Mouse (Mus musculus): ENCODE data around the gene Stac.
A peak's percentile ranks its signal among the peaks of the same experiment; 100 is the strongest.

The Stac gene

DNA sequence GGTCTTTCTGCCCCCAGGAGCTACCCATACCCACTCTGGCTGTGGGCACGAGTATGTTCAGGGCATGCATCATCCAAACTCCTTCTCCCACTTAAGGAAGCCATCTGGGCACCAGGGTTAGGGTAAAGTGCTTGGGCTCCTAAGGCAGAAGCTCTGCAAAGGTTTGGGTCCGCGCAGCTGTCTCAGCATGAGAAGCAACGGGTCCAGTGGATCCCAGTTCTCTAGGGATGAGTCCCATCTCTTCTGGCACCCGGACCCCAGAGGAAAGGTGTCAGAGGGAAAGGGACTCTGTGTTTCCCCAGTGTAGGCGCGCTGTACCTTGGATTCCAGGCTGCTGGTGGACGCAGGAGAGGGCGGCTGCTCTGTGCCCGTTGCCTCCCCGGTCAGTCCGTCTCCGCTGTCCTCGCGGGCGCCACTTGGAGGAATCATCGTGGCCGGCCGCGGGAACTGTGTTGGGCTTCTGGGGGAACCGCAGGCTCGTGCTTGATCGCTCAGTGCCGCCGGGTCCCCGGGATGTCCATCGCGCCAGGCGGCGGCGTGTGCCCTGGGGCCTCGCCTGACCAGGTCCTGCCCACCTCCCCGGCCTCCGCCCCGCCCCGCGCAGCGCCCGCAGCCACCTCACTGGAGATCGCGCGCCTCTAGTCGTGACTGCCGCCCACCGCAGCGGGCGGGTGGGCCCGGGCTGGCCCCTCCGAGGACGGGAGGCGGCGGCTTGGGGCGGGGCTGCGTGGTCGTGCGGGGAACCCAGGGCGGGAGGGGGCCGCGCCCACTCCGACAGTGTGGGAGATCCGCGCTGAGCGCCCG lies at the start of gene Stac:
Gene Stac (minus strand): TSS at position 669 of the 804 bp plus-strand sequence.
- DNase-seq, result peak in 1 of 2 experiments; percentile 23

DNA sequence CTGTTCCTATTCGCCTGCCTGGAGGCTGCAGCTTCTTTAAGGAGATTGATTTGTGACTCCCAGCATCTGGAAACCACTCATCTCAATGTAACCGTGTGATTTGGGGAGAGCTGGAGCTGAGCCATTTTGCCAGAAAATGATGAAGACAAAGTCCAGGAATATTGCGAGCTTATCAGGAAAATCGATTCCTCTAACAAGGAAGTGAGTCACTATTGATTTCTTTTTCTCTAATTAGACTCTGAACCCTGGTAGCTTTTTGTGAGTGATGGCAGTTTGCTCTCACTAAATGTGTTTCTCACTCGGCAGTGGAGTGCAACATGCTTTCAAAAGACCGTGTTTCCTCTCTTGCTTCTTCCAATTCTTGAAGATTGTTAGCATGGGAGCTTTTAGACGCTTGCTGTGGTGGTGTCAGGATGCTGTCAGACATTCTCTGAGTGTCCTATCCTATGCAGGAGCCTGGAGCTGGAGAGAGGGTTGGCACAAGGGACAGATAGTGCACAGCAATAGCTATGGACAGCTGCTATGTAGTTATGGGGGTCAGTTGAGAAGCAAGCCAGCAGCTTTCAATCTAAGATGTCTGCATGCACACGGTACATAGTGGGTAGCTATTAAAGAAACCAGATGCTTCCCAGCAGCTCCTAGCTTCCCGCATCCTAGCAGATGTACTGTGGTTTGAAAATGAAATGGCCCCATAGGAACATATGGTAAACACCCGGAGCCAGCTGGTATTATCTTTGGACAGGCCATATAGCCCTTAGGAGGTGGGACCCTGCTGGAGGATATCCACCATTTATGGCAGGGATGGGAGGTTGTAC lies 49.5 kb upstream of the Stac start:
- no peak for DNase-seq

DNA sequence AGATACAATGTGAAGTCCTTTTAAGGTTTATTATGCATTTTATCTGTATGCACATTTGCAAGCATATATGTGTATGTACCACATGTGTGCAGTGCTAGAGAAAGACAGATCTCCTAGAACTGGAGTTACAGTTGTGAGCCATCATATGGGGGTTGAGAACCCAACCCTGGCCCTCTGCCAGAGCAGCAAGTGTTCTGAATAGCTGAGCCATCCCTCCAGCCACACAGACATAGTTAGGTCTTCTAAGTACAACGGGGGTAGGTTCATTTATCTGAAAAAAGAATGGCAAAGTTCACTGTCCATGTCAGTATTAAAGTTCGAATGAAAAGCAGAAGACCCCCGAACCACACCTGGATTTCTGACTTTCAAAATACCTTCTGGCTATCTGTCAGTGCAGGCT lies 48.9 kb upstream of the Stac start:
- DNase-seq, result no peak

DNA sequence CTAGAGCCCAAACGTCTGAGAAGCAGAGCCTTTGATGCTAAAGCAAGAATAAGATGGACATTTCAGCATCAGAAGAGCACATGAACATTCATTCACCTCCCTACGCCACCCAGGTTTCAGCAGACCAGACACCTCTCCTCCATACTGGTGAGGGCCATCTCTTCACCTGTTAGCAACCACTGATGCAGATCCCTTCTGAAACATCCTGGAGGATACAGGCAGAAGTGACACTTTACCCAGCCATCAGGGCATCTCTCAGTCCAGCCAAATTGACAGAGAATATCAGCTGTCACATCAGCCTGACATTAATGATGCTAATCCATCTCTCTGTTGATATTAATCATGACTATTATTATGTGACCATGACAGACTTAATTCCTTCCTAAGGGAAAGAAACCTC lies 47.6 kb upstream of the Stac start:
- DNase-seq, result no peak

DNA sequence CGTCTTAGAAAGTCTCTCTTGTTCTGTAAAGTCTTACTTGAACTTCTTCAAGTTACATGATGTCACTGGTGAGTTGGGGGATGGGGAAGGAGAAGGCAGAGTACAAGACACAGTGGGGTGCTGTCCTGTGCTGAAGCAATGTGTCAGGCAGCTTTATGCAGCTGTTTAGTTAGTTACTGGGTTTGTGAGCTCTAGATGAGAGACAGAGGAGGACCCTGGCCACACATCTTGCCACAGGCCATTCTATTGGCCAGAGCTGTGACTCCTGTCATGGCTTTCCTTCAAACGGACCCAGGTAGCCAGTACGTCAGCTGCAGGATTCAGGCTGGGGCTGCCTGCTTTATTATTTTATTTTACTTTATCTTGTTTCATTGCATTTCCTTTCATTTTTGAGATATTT lies 45.8 kb upstream of the Stac start:
- DNase-seq, result no peak

DNA sequence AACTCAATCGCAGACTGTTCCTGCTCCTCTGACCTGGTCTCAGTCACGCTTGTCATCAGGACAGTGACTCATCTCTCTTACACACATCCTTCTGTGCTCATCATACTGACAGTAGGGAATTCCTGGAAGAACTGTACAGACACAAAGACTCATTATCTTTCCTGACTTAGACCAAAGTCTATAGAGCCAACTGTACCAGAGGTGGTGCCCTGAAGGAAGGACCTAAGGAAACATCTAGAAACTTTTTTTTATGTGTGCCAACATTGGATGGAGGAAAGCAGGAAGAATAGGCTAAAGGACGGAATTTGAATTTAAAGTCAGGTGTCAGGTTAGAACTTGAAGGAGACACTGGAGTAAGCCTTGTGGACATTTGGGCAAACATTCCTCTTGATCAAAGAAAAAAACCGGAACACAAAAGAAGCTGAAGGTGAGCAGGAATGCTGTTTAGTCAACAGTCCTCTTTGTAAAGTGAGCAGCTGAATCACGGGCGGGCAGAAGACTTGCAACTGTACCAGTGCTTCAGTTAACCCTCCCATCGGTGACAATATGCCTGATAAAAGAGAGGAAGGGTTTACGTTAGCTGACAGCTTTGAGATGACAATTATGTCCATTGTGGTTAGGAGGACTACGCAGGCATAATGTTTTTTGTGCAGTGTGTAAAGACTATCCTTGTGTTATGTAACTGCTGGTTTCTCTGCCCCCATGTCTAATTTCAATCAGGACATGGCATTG lies 42.0 kb upstream of the Stac start:
- DNase-seq, result no peak

DNA sequence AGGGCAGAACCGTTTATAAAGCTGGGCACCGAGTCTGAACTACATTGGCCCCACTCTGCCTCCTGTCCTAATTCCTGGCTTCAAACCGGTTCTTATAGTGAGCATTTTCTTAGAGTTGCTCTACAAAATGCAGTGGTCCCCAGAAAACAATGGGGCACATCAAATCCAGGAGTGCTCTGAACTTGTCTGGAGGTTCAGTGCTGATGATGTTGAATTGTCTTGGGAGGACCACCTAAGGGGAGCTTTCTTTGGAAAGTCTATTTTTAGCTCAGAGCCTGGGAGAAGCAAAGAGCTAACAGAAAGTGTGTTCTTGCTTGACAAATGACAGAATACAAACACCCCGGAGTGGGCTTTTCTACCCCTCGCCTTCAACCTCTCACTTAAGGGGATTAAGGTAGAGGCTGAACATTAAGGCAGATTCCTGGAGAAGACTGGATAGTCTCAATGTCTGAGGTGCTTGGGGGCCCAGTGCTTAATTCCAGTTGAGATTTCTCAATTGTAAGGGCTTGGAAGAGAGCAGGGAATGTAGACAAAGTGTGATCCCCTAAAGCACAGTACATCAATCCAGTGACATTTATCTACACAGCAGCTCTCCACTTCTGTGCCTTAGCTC lies 34.9 kb upstream of the Stac start:
- DNase-seq, result no peak

DNA sequence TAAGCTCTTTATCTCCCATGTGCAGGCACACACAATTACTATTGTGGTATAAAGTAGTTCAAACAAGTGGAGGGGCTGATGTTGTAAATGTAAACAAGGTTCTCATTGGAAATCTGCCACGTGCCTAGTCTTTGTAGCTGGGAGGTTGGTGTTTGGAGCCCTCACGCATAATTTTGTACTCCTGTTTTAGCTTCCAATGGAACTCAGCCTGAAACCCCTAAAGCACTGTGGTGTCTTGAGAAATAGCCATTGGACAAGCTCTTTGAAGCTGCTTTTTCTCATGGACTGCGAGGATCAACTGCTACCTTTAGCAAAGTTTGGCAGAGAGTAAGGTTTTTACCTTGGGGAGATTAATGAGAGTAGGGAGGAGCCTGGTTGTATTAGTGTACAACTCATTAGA lies 24.3 kb upstream of the Stac start:
- no peak for DNase-seq

DNA sequence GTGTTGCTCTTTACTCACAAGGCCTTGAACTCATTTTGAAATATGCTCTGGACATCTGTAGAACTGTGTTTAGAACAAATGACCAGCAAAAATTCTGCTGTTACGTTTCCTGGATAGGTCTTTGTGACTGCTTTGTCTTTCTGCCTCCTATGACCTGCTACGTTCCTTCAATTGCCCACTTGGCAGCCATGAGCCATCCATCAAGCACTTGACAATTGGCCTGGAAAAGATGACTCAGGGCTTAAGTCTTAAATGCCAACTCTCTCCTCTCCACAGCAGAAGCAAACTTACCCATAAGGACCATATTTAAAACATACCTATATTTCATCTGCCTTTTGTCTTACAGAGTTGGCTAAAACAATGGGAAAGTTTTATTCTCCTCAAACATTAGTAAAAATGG lies 10.0 kb upstream of the Stac start:
- DNase-seq, result no peak

DNA sequence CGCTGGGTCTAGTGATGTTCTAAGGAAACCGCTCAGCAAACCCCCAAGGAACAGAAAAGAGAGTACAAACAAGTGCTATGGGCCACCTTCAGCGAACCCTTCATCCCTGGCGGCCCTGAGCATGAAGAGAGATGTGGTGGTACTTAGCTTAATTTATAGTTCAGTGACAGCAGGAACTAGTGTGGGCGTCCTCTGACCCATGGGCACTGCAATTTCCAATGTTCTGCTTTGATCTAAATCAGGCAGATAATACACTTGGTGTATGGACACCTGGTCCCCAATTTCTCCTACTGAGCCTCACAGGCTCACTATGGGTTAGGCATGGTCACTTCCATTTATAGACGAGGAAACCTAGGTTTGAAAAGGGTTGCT lies 322 bp upstream of the Stac start:
- DNase-seq, result no peak

DNA sequence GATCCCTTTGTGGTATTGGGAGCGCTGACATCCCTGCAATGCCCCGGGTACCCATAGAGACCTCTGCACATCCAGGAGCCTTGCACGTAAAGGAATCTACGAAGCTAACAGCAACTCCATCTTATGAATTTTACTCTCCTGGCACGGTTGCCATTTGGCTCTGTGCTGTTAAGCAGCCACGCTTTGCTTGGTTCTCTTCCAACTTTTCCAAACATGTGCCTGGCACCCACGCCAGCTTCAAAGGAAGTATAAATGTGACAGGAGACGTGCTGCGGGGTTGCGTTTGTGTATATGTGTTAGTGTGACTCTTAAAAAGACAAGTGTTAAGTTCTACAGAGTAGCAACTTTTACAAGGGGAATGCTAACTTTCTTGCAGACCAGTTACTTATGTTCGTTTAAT lies 1.0 kb downstream of the Stac start:
- no peak for DNase-seq

DNA sequence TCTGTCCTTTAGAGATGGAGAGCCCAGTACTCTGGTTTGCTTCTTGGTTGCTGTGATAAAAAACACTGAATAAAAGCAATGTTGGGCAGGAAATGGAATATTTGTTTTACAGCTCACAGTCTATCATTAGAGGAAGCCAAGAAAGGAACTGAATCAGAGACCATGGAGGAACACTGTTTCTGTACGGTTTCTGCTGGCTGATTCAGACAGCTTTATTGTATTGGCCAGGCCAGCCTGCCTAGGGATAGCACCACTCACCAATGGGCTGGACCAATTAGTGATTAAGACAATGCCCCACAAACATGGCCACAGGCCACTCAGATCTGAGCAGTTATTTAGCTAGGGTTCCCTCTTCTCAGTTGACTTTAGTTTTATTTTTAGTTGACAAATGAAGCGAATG lies 6.0 kb downstream of the Stac start:
- no peak for DNase-seq

DNA sequence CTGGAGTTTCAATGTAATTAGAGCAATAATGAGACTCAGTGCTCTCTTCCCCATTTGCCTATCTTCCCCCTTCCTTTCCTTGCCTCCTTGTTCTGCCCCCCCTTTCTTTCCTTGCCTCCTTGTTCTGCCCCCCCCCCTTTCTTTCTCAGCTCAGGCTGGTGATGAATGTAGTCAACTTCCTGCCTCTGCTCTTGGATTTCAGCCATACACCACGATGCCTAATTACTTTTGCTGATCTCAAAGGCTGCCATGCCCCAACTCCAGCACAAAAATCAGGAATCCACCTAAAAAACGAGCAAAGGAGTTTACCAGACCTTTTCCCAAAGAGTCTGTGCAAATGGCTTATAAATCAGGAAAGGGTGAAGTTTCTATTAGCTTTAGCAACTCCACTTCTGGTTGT lies 10.6 kb downstream of the Stac start:
- no peak for DNase-seq

DNA sequence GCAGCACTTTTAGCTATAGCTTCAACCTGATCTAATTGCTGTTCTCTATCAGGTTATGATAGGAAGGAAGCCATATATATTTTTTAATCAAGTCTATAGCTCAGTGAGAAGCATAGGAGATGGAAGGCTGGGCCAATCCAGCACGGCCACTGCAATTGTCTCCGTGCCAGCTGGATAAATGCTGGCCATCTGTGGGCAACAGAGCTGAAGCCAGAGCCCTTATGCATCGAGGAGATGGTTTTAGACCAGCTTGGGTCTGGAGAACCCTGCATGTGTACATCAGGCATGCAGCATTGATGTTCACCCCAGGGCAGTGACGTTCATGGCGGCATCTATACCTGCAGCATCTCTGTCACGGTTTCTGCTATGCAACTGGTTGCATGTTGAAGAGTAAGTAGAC lies 20.3 kb downstream of the Stac start:
- DNase-seq, result no peak

DNA sequence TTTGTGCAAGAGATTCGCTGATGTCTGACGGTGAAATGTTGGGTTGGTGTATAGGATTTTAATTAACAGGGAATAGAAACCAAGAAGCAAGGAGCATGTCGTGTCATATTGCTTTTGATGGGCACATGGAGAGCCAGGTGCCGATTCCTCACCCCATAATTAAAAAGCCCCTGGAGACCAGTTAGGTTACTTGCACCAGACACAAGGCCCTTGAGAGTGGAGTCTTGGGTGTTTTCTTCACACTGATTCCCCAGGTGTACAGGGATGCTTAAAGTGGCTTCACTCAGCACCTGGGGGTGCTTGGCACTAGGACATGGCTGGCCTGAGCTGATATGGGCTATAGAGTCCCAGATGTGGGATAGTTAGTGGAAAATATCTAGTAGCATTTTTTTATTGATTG lies 35.1 kb downstream of the Stac start:
- no peak for DNase-seq

DNA sequence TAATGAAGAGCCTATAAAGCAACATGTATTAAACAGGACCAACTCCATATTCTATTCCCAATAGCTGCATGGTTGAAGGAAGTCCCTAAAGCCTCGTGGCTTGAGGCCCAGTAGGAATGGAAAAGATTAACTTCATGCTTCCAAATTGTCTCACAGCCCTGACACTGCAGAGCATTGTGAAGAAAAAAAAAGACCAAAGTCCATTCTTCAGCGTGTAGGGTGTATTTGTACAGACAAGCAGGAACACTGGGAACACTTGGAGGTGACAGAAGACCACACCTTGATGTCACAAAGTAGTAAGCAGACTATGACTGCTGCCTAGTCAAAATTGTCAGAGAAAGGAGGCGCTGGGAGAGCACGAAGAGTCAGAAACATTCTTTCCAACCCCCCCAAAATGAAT lies 45.9 kb downstream of the Stac start:
- DNase-seq, result no peak

DNA sequence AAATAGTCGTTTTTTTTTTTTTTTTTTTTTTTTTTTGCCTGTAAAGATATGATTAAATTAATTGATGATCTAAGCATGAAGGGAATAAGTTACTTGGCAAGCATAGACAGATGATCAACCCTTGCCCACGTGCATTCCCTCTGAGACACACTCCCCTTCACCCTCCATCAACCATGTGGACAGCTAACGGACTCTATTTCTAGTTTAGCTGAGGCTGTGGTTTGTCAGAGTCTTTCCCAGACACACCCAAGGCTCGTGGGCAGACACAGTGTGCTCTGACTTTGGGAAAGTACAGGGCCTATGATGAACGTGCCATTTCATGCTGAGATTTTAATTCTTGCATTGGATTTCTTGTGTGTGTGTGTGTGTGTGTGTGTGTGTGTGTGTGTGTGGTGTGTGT lies 46.8 kb downstream of the Stac start:
- DNase-seq, result no peak

DNA sequence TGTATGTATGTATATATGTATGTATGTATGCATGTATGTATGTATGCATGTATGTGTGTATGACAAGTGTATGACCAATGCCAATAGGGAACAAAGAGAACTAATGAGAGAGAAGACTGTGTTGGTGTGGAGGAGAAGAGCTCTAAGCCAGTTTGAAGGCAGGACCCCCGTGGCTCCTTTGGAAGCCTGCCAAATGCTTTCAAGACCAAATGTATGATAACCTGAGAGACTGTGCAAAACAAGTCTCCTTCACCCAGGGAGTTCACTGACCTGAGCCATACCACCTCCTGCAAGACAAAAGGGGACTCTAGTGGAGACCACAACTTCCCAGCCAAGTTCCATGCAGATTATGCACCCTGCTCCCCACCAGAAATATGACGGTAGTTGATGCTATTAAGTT lies 52.5 kb downstream of the Stac start:
- DNase-seq, result no peak

DNA sequence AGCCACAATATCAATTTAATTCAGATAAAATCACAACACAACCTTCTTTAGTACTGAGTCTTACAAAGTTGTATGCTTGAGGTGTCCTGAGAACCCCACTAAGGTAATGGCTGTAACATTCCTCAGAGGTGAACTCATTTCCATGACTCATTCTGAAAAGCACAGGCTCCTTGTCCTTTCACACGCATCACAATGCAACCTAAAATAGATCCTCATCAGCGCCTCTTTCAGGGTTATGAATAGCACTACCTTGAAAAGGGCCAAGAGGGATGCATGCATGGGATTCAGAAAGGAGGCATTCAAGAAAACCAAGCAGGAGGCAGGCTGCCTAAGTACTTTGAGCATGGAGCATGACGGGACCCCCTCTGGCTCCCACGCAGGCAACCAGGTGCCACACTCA lies 57.3 kb downstream of the Stac start:
- DNase-seq, result no peak

DNA sequence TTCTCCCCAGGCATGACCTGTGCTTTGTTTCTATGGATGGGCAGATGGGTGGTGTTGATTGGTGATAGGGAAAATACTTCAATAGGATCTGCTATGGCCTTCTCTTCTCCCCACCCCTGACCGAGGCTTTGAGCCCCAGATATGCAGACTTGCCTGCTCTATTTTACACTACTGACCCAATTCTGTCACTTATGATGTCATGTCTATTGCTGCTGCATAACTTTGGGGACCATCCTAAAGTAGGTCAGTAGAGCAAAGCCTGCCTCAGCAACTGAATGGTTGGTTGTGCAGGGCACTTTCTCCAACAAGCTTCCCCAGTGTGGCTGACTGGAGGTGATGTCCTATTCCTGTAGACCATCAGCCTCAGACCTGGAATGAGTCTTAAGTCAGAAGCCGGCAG lies 69.0 kb downstream of the Stac start:
- DNase-seq, result no peak

DNA sequence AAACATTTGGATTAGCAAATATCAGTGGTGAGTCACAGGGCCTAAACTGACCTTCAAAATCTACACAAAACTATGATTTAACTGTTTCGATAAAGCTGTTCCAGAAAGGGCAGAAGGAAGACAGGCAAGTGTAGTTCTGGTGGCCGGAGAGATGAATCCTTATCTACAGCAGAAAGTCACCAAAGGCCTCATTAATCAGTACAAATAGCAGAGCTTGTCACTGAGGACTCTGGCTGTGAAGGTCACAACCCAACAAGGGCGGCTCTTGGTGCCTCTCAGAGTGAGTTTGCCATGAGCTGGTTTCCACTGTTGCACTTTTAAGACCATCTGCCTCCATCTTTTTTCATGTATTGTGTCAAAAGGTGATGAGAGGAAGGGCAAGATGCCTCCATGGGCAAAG lies 78.8 kb downstream of the Stac start:
- no peak for DNase-seq

DNA sequence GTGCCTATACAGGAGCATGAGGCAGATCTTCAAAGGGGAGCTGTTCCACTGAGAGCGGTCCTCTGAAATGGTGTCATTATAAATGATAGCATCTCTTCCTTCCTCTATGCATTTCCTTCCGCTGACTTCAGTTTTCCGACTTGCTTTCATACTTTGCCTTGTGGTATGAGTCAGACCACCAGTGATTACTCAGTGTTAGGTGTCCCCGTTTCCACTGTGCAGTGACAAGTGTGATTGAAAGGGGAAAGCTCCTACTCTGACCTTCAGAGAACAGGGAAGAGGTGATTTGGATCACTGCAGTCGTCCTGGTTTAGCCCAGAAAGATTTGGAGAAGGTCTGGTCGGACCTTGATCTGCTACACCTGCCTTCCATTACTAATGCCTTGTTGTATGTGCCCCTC lies 81.4 kb downstream of the Stac start:
- no peak for DNase-seq

DNA sequence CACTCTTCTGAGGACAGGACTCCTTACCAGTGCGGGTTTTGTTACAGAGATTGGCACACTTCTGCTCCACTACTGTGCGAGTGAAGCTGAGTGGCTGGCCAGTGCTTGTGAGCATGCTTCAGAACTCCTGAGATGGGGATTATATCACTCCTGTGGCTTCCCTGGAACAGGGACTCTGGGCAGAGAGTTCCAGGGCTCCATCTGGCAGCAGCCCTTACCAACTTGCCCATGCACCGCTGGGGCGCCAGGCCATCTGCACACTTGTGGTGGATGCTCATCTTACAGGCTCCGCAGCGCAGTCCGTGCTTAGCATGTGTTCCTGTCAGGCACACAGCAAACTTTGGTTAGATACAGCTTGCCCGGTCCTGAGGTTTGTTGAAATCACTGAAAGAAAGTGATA lies 83.5 kb downstream of the Stac start:
- no peak for DNase-seq

All from lung, postnatal 4 days (tissue).